11 mouse cellular contexts compared by ENCODE assay signal in genomic region chr4:72914991-72915390, GRCm38 (mm10).
"Had no signal": no experiment of that assay in that cellular context is flagged by ENCODE, and none has a peak within 500 bp of the region (broad histone marks: within the 10 kb centered on the region; RNA-seq: fewer than 3 reads in every experiment).

No protein-coding gene starts in this region.

- H3K4me2 ChIP-seq: kidney, embryonic 15.5 days; limb, embryonic 13.5 days; midbrain, embryonic 12.5 days; neural tube, embryonic 15.5 days had no signal

- H3K27ac ChIP-seq: kidney, embryonic 15.5 days; limb, embryonic 13.5 days; liver, embryonic 14.5 days; midbrain, embryonic 12.5 days; neural tube, embryonic 15.5 days had no signal

- H3K9ac ChIP-seq: kidney, embryonic 15.5 days; limb, embryonic 13.5 days; liver, embryonic 14.5 days; midbrain, embryonic 12.5 days; neural tube, embryonic 15.5 days had no signal

- H3K36me3 ChIP-seq: kidney, embryonic 15.5 days; limb, embryonic 13.5 days; midbrain, embryonic 12.5 days; neural tube, embryonic 15.5 days had no signal

- H3K4me3 ChIP-seq: kidney, embryonic 15.5 days; limb, embryonic 13.5 days; midbrain, embryonic 12.5 days; myocyte; neural tube, embryonic 15.5 days had no signal

- H3K27me3 ChIP-seq: kidney, embryonic 15.5 days; limb, embryonic 13.5 days; midbrain, embryonic 12.5 days; neural tube, embryonic 15.5 days had no signal

- H3K4me1 ChIP-seq: kidney, embryonic 15.5 days; limb, embryonic 13.5 days; midbrain, embryonic 12.5 days; neural tube, embryonic 15.5 days had no signal

- DNase-seq: kidney, postnatal 14 days; left cerebral cortex, postnatal 4 days; lung, adult 18-20 months; right cerebral cortex, postnatal 14 days; thymus, postnatal 14 days had no signal

- H3K9me3 ChIP-seq: kidney, embryonic 15.5 days; limb, embryonic 13.5 days; midbrain, embryonic 12.5 days; neural tube, embryonic 15.5 days had no signal
